Mouse (Mus musculus): ENCODE results near the gene Farp1. TPM values are rescaled to one million over a fixed set of nuclear protein-coding genes. Genes with fewer than 3 reads are reported as not detected.

Farp1 gene
- polyA plus RNA-seq, 1 experiment from 2014 or later = 2.3 TPM

DNA sequence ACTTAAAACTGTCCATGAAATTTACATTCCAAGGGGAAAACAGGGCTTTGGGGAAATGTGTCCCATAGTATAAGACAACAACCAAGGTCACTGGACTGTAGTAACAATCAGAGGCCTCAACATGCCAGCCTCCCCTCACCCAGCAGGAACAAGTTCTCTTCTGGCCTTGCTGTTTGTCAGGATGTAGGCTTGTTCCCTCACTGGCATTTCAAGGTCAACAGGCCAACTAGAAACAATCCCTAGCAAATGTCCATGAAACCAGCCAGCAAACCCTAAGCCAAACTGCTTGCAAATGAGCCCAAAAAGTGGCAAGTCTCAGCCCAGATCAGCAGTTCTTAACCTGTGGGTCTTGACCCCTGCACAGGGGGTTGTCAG, 246.3 kb downstream of the Farp1 start:
- ATAC-seq = no peak
- no peaks in the 10 kb centered on the region for H3K9me3 ChIP-seq (ENCODE audit: low read length)
- no peak for DNase-seq
- no peaks in the 10 kb centered on the region for H3K4me1 ChIP-seq (ENCODE audit: insufficient read depth)
- no peak overlapping the region for H3K4me3 ChIP-seq (ENCODE audit: low read depth, low read length)
- H3K36me3 ChIP-seq (replicated peaks; ENCODE audit: insufficient read depth, low read length) = peaks cover 48% of the 10 kb centered on the region
- no peak overlapping the region for H3K9ac ChIP-seq (replicated peaks)
- no peak for TF ChIP-seq EP300 (IDR thresholded peaks at IDR 0.05; ENCODE audit: low read depth)
- TF ChIP-seq CTCF (IDR thresholded peaks at IDR 0.05; ENCODE audit: low read depth) = no peak
- H3K27me3 ChIP-seq (ENCODE audit: insufficient read depth, low read length) = no peaks in the 10 kb centered on the region
- H3K27ac ChIP-seq (ENCODE audit: low read depth) = no peak overlapping the region
- H3K4me2 ChIP-seq (ENCODE audit: low read depth, low read length) = no peak overlapping the region

GRCm38 (mm10) chr14:121285379-121286120, 250.6 kb downstream of the Farp1 start:
- peaks cover 65% of the 10 kb centered on the region for H3K36me3 ChIP-seq (replicated peaks; ENCODE audit: insufficient read depth, low read length)
- no peaks in the 10 kb centered on the region for H3K27me3 ChIP-seq (ENCODE audit: insufficient read depth, low read length)
- ATAC-seq (no peak), DNase-seq (no peak)
- WGBS (ENCODE audit: insufficient replicate concordance) = 91% methylated on average over 14 of the region's 14 CpGs
- no peaks in the 10 kb centered on the region for H3K4me1 ChIP-seq (ENCODE audit: insufficient read depth)
- H3K4me2 ChIP-seq (ENCODE audit: low read depth, low read length) = no peak overlapping the region
- H3K9ac ChIP-seq (replicated peaks) = no peak overlapping the region
- no peak overlapping the region for H3K4me3 ChIP-seq (ENCODE audit: low read depth, low read length)
- TF ChIP-seq EP300 (IDR thresholded peaks at IDR 0.05; ENCODE audit: low read depth) (no peak), CTCF (IDR thresholded peaks at IDR 0.05; ENCODE audit: low read depth) (peak; percentile 34)
- H3K27ac ChIP-seq (ENCODE audit: low read depth) = no peak overlapping the region
- H3K9me3 ChIP-seq (ENCODE audit: low read length) = no peaks in the 10 kb centered on the region

DNA sequence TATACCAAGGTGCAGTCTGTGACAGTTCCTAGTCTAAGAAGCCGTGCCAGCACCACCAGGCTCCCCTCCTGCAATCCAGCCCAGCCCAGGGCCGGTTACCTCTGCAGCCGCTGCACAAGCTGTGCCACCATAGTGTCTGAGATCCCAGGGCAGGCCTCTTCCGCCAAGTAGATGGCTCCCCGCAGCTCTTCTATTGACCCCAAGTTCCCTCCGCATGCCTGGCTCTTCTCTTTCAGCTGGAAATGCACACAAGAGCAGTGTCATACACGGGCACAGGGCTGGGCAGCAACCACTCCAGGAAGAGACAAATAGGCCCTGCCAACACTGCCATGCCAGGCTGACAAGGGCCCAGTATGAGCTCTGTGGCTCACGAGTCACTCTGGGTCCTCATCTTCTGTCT, 256.9 kb downstream of the Farp1 start:
- 94% methylated on average over 8 of the region's 8 CpGs for WGBS (ENCODE audit: insufficient replicate concordance)

GRCm38 (mm10) chr14:121292391-121292790, 257.4 kb downstream of the Farp1 start:
- TF ChIP-seq EP300 (IDR thresholded peaks at IDR 0.05; ENCODE audit: low read depth) (no peak), CTCF (IDR thresholded peaks at IDR 0.05; ENCODE audit: low read depth) (no peak)
- H3K27ac ChIP-seq (ENCODE audit: low read depth) = no peak overlapping the region
- H3K9me3 ChIP-seq (ENCODE audit: low read length) = no peaks in the 10 kb centered on the region
- no peaks in the 10 kb centered on the region for H3K27me3 ChIP-seq (ENCODE audit: insufficient read depth, low read length)
- H3K4me3 ChIP-seq (ENCODE audit: low read depth, low read length) = no peak overlapping the region
- H3K9ac ChIP-seq (replicated peaks) = no peak overlapping the region
- H3K36me3 ChIP-seq (replicated peaks; ENCODE audit: insufficient read depth, low read length) = peaks cover 66% of the 10 kb centered on the region
- no peak overlapping the region for H3K4me2 ChIP-seq (ENCODE audit: low read depth, low read length)
- DNase-seq (no peak), ATAC-seq (no peak)
- WGBS (ENCODE audit: insufficient replicate concordance) = 88% methylated on average over 3 of the region's 3 CpGs
- no peaks in the 10 kb centered on the region for H3K4me1 ChIP-seq (ENCODE audit: insufficient read depth)

More for the DNA sequence above, 256.9 kb downstream of the Farp1 start:
- Histone ChIP-seq H3K27me3 (ENCODE audit: insufficient read depth, low read length) (no peaks in the 10 kb centered on the region), H3K4me1 (ENCODE audit: insufficient read depth) (no peaks in the 10 kb centered on the region), H3K36me3 (replicated peaks; ENCODE audit: insufficient read depth, low read length) (peaks cover 68% of the 10 kb centered on the region), H3K9me3 (ENCODE audit: low read length) (no peaks in the 10 kb centered on the region), H3K9ac (replicated peaks) (no peak overlapping the region), H3K27ac (ENCODE audit: low read depth) (no peak overlapping the region), H3K4me2 (ENCODE audit: low read depth, low read length) (no peak overlapping the region), H3K4me3 (ENCODE audit: low read depth, low read length) (no peak overlapping the region)
- TF ChIP-seq EP300 (IDR thresholded peaks at IDR 0.05; ENCODE audit: low read depth) (no peak), CTCF (IDR thresholded peaks at IDR 0.05; ENCODE audit: low read depth) (no peak)
- no peak for ATAC-seq
- no peak for DNase-seq

GRCm38 (mm10) chr14:121294484-121294883, 259.5 kb downstream of the Farp1 start:
- ATAC-seq (no peak), DNase-seq (no peak)
- Histone ChIP-seq H3K27me3 (ENCODE audit: insufficient read depth, low read length) (no peaks in the 10 kb centered on the region), H3K36me3 (replicated peaks; ENCODE audit: insufficient read depth, low read length) (peaks cover 61% of the 10 kb centered on the region), H3K9me3 (ENCODE audit: low read length) (no peaks in the 10 kb centered on the region), H3K4me2 (ENCODE audit: low read depth, low read length) (no peak overlapping the region), H3K27ac (ENCODE audit: low read depth) (no peak overlapping the region), H3K4me1 (ENCODE audit: insufficient read depth) (peaks cover 8% of the 10 kb centered on the region; the same call in 1 of the 2 replicates), H3K4me3 (ENCODE audit: low read depth, low read length) (no peak overlapping the region), H3K9ac (replicated peaks) (no peak overlapping the region)
- WGBS (ENCODE audit: insufficient replicate concordance) = 83% methylated on average over 12 of the region's 12 CpGs
- TF ChIP-seq CTCF (IDR thresholded peaks at IDR 0.05; ENCODE audit: low read depth) (no peak), EP300 (IDR thresholded peaks at IDR 0.05; ENCODE audit: low read depth) (no peak)

DNA sequence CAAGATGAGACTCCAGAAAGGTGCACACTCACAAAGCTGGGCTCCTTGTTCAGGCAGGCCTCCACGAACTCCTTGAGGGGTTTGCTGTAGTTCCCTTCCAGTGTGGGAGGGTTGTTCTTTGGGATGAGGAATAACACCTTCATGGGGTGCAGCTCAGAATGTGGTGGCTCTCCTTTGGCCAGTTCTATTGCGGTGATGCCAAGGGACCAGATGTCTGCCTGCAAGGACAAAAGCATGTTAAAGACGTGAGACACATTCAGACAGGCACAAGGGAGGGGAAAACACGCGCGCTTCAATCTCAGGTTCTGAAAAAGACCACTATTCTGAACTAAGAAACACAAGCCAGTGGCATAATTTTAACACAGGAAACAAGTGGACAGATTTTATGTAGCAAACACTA, 262.1 kb downstream of the Farp1 start:
- 94% methylated on average over 6 of the region's 6 CpGs for WGBS (ENCODE audit: insufficient replicate concordance)
- Histone ChIP-seq H3K4me3 (ENCODE audit: low read depth, low read length) (no peak overlapping the region), H3K9me3 (ENCODE audit: low read length) (no peaks in the 10 kb centered on the region), H3K9ac (replicated peaks) (no peak overlapping the region), H3K4me1 (ENCODE audit: insufficient read depth) (peaks cover 8% of the 10 kb centered on the region; the same call in 1 of the 2 replicates), H3K27ac (ENCODE audit: low read depth) (no peak overlapping the region), H3K4me2 (ENCODE audit: low read depth, low read length) (no peak overlapping the region), H3K36me3 (replicated peaks; ENCODE audit: insufficient read depth, low read length) (peaks cover 71% of the 10 kb centered on the region), H3K27me3 (ENCODE audit: insufficient read depth, low read length) (no peaks in the 10 kb centered on the region)
- no peak for ATAC-seq
- no peak for DNase-seq
- TF ChIP-seq EP300 (IDR thresholded peaks at IDR 0.05; ENCODE audit: low read depth) (no peak), CTCF (IDR thresholded peaks at IDR 0.05; ENCODE audit: low read depth) (no peak)
